In genomic region chr5:96827176-96827575, GRCm38 (mm10) we compare ENCODE assay signal across 17 mouse cellular contexts.
"Had no signal": no experiment of that assay in that cellular context is flagged by ENCODE, and none has a peak within 500 bp of the region (broad histone marks: within the 10 kb centered on the region; RNA-seq: fewer than 3 reads in every experiment).

No protein-coding gene starts in this region.

- H3K4me2 ChIP-seq: neural tube, embryonic 12.5 days; neural tube, embryonic 13.5 days; neural tube, embryonic 15.5 days; stomach, embryonic 15.5 days had no signal

- H3K36me3 ChIP-seq: neural tube, embryonic 12.5 days; neural tube, embryonic 13.5 days; neural tube, embryonic 15.5 days; stomach, embryonic 15.5 days had no signal

- H3K27me3 ChIP-seq: neural tube, embryonic 12.5 days; neural tube, embryonic 13.5 days; neural tube, embryonic 15.5 days; stomach, embryonic 15.5 days had no signal

- H3K9me3 ChIP-seq: neural tube, embryonic 12.5 days; neural tube, embryonic 13.5 days; neural tube, embryonic 15.5 days; stomach, embryonic 15.5 days had no signal

- H3K27ac ChIP-seq: neural tube, embryonic 12.5 days; neural tube, embryonic 13.5 days; neural tube, embryonic 15.5 days; stomach, embryonic 15.5 days; stomach, postnatal 0 days had no signal

- DNase-seq: retina, postnatal 1 day; right cerebral cortex, adult 18-20 months; right cerebral cortex, postnatal 14 days; right cerebral cortex, postnatal 25 days; right cerebral cortex, postnatal 4 days; spleen, adult 18-20 months; thymus, adult 18-20 months; thymus, adult 2 months; thymus, postnatal 14 days; thymus, postnatal 25 days; thymus, postnatal 36 days; thymus, postnatal 4 days had no signal

- H3K9ac ChIP-seq: neural tube, embryonic 12.5 days; neural tube, embryonic 13.5 days; neural tube, embryonic 15.5 days; stomach, embryonic 15.5 days had no signal

- H3K4me3 ChIP-seq: neural tube, embryonic 12.5 days; neural tube, embryonic 13.5 days; neural tube, embryonic 15.5 days; stomach, embryonic 15.5 days had no signal

- H3K4me1 ChIP-seq: neural tube, embryonic 12.5 days; neural tube, embryonic 13.5 days; neural tube, embryonic 15.5 days; stomach, embryonic 15.5 days had no signal
